Mouse (Mus musculus): Measurements from ENCODE around the gene Aldh1a2. TPM values are rescaled to one million over a fixed set of nuclear protein-coding genes. Genes with fewer than 3 reads are reported as not detected.

The Aldh1a2 gene
- polyA plus RNA-seq, 1 experiment from 2014 or later, result 75.6 TPM

GRCm38 (mm10) chr9:71219161-71219560 is 3.6 kb downstream of the Aldh1a2 start:
- ATAC-seq, result no peak
- Histone ChIP-seq H3K36me3 (no peaks in the 10 kb centered on the region), H3K27me3 (replicated peaks) (peaks cover 19% of the 10 kb centered on the region), H3K4me3 (replicated peaks) (no peak overlapping the region), H3K9ac (no peak overlapping the region), H3K9me3 (no peaks in the 10 kb centered on the region; the same call in 1 of the 2 replicates), H3K27ac (no peak overlapping the region), H3K4me1 (replicated peaks) (peaks cover 12% of the 10 kb centered on the region), H3K4me2 (replicated peaks) (no peak overlapping the region)
- WGBS, result 75% methylated on average over 4 of the region's 4 CpGs

- ATAC-seq, result no peak
- 50% methylated on average over 2 of the region's 2 CpGs for WGBS
- H3K4me2 ChIP-seq (replicated peaks), result no peak overlapping the region
Observed at GRCm38 (mm10) chr9:71220401-71220800, 4.8 kb downstream of the Aldh1a2 start.

GRCm38 (mm10) chr9:71227226-71227970 is 11.8 kb downstream of the Aldh1a2 start:
- Histone ChIP-seq H3K27ac (no peak overlapping the region), H3K4me3 (replicated peaks) (no peak overlapping the region), H3K9ac (no peak overlapping the region), H3K4me1 (replicated peaks) (no peaks in the 10 kb centered on the region), H3K36me3 (no peaks in the 10 kb centered on the region), H3K27me3 (replicated peaks) (no peaks in the 10 kb centered on the region), H3K4me2 (replicated peaks) (no peak overlapping the region), H3K9me3 (no peaks in the 10 kb centered on the region; the same call in 1 of the 2 replicates)
- ATAC-seq, result no peak
- WGBS, result 60% methylated on average over 10 of the region's 10 CpGs

More at GRCm38 (mm10) chr9:71220401-71220800, 4.8 kb downstream of the Aldh1a2 start:
- Histone ChIP-seq H3K27me3 (replicated peaks) (peaks cover 11% of the 10 kb centered on the region; the same call in 1 of the 2 replicates), H3K9ac (no peak overlapping the region), H3K36me3 (no peaks in the 10 kb centered on the region), H3K27ac (no peak overlapping the region), H3K4me1 (replicated peaks) (peaks cover 9% of the 10 kb centered on the region), H3K4me3 (replicated peaks) (no peak overlapping the region), H3K9me3 (no peaks in the 10 kb centered on the region; the same call in 1 of the 2 replicates)

- no peaks in the 10 kb centered on the region for H3K4me1 ChIP-seq (replicated peaks)
- no peak overlapping the region for H3K9ac ChIP-seq
- H3K9me3 ChIP-seq, result no peaks in the 10 kb centered on the region
- H3K27me3 ChIP-seq (replicated peaks), result no peaks in the 10 kb centered on the region
- 27% methylated on average over 6 of the region's 6 CpGs for WGBS
- no peak overlapping the region for H3K4me2 ChIP-seq (replicated peaks)
- H3K4me3 ChIP-seq (replicated peaks), result no peak overlapping the region
- no peaks in the 10 kb centered on the region for H3K36me3 ChIP-seq
- ATAC-seq, result no peak
- H3K27ac ChIP-seq, result no peak overlapping the region
Observed at GRCm38 (mm10) chr9:71230011-71230410, 14.4 kb downstream of the Aldh1a2 start.

- no peak for ATAC-seq
- Histone ChIP-seq H3K4me2 (replicated peaks) (no peak overlapping the region), H3K9me3 (no peaks in the 10 kb centered on the region), H3K27me3 (replicated peaks) (no peaks in the 10 kb centered on the region), H3K9ac (no peak overlapping the region), H3K4me1 (replicated peaks) (0 out of 2 replicates have a peak, but pooled peaks cover 5% of the 10 kb centered on the region), H3K36me3 (no peaks in the 10 kb centered on the region), H3K4me3 (replicated peaks) (no peak overlapping the region), H3K27ac (no peak overlapping the region)
- 42% methylated on average over 1 of the region's 1 CpGs for WGBS
Observed at GRCm38 (mm10) chr9:71236540-71236939, 21.0 kb downstream of the Aldh1a2 start.

GRCm38 (mm10) chr9:71239926-71240325 is 24.3 kb downstream of the Aldh1a2 start:
- H3K4me2 ChIP-seq (replicated peaks), result no peak overlapping the region
- no peaks in the 10 kb centered on the region for H3K27me3 ChIP-seq (replicated peaks)
- no peak overlapping the region for H3K4me3 ChIP-seq (replicated peaks)
- 62% methylated on average over 2 of the region's 2 CpGs for WGBS
- no peak for ATAC-seq
- H3K9me3 ChIP-seq, result no peaks in the 10 kb centered on the region
- no peak overlapping the region for H3K9ac ChIP-seq
- 0 out of 2 replicates have a peak, but pooled peaks cover 17% of the 10 kb centered on the region for H3K4me1 ChIP-seq (replicated peaks)
- no peak overlapping the region for H3K27ac ChIP-seq
- no peaks in the 10 kb centered on the region for H3K36me3 ChIP-seq

GRCm38 (mm10) chr9:71241515-71242411 is 26.2 kb downstream of the Aldh1a2 start:
- 0 out of 2 replicates have a peak overlapping the region, but pooled peaks have one; percentile 0 for H3K4me2 ChIP-seq (replicated peaks)
- no peaks in the 10 kb centered on the region for H3K36me3 ChIP-seq
- no peaks in the 10 kb centered on the region for H3K27me3 ChIP-seq (replicated peaks)
- ATAC-seq, result peak; percentile 83
- 19% methylated on average over 10 of the region's 10 CpGs for WGBS
- 0 out of 2 replicates have a peak overlapping the region, but pooled peaks have one; percentile 2 for H3K27ac ChIP-seq
- H3K9me3 ChIP-seq, result no peaks in the 10 kb centered on the region
- no peak overlapping the region for H3K4me3 ChIP-seq (replicated peaks)
- H3K9ac ChIP-seq, result no peak overlapping the region
- 0 out of 2 replicates have a peak, but pooled peaks cover 17% of the 10 kb centered on the region for H3K4me1 ChIP-seq (replicated peaks)

- Histone ChIP-seq H3K4me3 (replicated peaks) (no peak overlapping the region), H3K27me3 (replicated peaks) (no peaks in the 10 kb centered on the region), H3K9ac (no peak overlapping the region), H3K27ac (0 out of 2 replicates have a peak overlapping the region, but pooled peaks have one; percentile 41), H3K36me3 (no peaks in the 10 kb centered on the region), H3K4me2 (replicated peaks) (no peak overlapping the region), H3K4me1 (replicated peaks) (0 out of 2 replicates have a peak, but pooled peaks cover 17% of the 10 kb centered on the region), H3K9me3 (no peaks in the 10 kb centered on the region)
- ATAC-seq, result no peak
- WGBS, result 52% methylated on average over 5 of the region's 5 CpGs
Observed at GRCm38 (mm10) chr9:71242412-71242781, 26.8 kb downstream of the Aldh1a2 start.

- ATAC-seq, result peak; percentile 31
- no peaks in the 10 kb centered on the region for H3K36me3 ChIP-seq
- no peaks in the 10 kb centered on the region for H3K27me3 ChIP-seq (replicated peaks)
- no peaks in the 10 kb centered on the region for H3K9me3 ChIP-seq
- H3K4me1 ChIP-seq (replicated peaks), result no peaks in the 10 kb centered on the region
- no peak overlapping the region for H3K4me2 ChIP-seq (replicated peaks)
- H3K9ac ChIP-seq, result no peak overlapping the region
- H3K27ac ChIP-seq, result no peak overlapping the region
- H3K4me3 ChIP-seq (replicated peaks), result no peak overlapping the region
- WGBS, result 46% methylated on average over 2 of the region's 2 CpGs
Observed at GRCm38 (mm10) chr9:71254380-71254779, 38.8 kb downstream of the Aldh1a2 start.

- WGBS, result 46% methylated on average over 3 of the region's 3 CpGs
- Histone ChIP-seq H3K9ac (no peak overlapping the region), H3K4me1 (replicated peaks) (no peaks in the 10 kb centered on the region), H3K9me3 (no peaks in the 10 kb centered on the region), H3K36me3 (no peaks in the 10 kb centered on the region), H3K27ac (no peak overlapping the region), H3K4me3 (replicated peaks) (no peak overlapping the region), H3K27me3 (replicated peaks) (no peaks in the 10 kb centered on the region), H3K4me2 (replicated peaks) (no peak overlapping the region)
- ATAC-seq, result no peak
Observed at GRCm38 (mm10) chr9:71262711-71263110, 47.1 kb downstream of the Aldh1a2 start.

GRCm38 (mm10) chr9:71269711-71270110 is 54.1 kb downstream of the Aldh1a2 start:
- 64% methylated on average over 5 of the region's 5 CpGs for WGBS
- no peak for ATAC-seq
- Histone ChIP-seq H3K4me2 (replicated peaks) (no peak overlapping the region), H3K9me3 (no peaks in the 10 kb centered on the region), H3K4me1 (replicated peaks) (no peaks in the 10 kb centered on the region), H3K27ac (no peak overlapping the region), H3K27me3 (replicated peaks) (no peaks in the 10 kb centered on the region), H3K4me3 (replicated peaks) (no peak overlapping the region), H3K36me3 (no peaks in the 10 kb centered on the region), H3K9ac (no peak overlapping the region)

- Histone ChIP-seq H3K9me3 (no peaks in the 10 kb centered on the region), H3K4me1 (replicated peaks) (no peaks in the 10 kb centered on the region), H3K9ac (no peak overlapping the region), H3K4me2 (replicated peaks) (no peak overlapping the region), H3K36me3 (no peaks in the 10 kb centered on the region), H3K4me3 (replicated peaks) (no peak overlapping the region), H3K27me3 (replicated peaks) (no peaks in the 10 kb centered on the region), H3K27ac (no peak overlapping the region)
- ATAC-seq, result no peak
- WGBS, result 75% methylated on average over 3 of the region's 3 CpGs
Observed at GRCm38 (mm10) chr9:71270205-71270604, 54.6 kb downstream of the Aldh1a2 start.

Data from intestine, embryonic 15.5 days (tissue).